Mouse (Mus musculus) central nervous system, embryonic 11.5 days (tissue): Measurements from ENCODE around the gene Rras. TPM values are rescaled to one million over a fixed set of nuclear protein-coding genes. Genes with fewer than 3 reads are reported as not detected.

ENCODE experiments used
- polyA plus RNA-seq: library from polyadenylated mRNA; depleted of rRNA; stranded (reverse); fragments of >200 nt; gene quantifications from 2 replicates; pipeline ENCODE4 v1.2.3, GENCODE M21; 2012; rRNA removed

Gene Rras
- polyA plus RNA-seq = 17.2 and 25.6 TPM in 2 replicates

GRCm38 (mm10) chr7:45017242-45018061, at the start of gene Rras:
Rras (plus strand) TSS chr7:45017961.

GRCm38 (mm10) chr7:44974383-44975116, 43.2 kb upstream of the Rras start, which contains the start of gene Cpt1c:
Cpt1c (minus strand) TSS chr7:44974851.

GRCm38 (mm10) chr7:44986192-44986878, 31.4 kb upstream of the Rras start, which contains the start of gene Prmt1:
Prmt1 (minus strand) TSS chr7:44986568.

GRCm38 (mm10) chr7:44997231-44997939, 20.4 kb upstream of the Rras start, which contains the start of gene Irf3:
Irf3 (plus strand) TSS chr7:44997648.

GRCm38 (mm10) chr7:44998501-44998955, 19.2 kb upstream of the Rras start, which contains the start of gene Bcl2l12:
Bcl2l12 (minus strand) TSS chr7:44998712.

GRCm38 (mm10) chr7:45015957-45016612, 1.7 kb upstream of the Rras start, which contains the start of gene Scaf1:
Scaf1 (minus strand) TSS chr7:45016363.

GRCm38 (mm10) chr7:45052862-45053116, 35.0 kb downstream of the Rras start, which contains the start of gene Prr12:
Prr12 (minus strand) TSS chr7:45052881.

GRCm38 (mm10) chr7:45062239-45062835, 44.6 kb downstream of the Rras start, which contains the start of the genes Nosip and Prrg2:
Nosip (plus strand) TSS chr7:45062429.
Prrg2 (minus strand) TSS chr7:45062677.

Other genes starting within 250 kb of the Rras start
- gene Nup62, start 201.9 kb upstream of the Rras start, polyA plus RNA-seq = 72.9 and 96.2 TPM in 2 replicates
- gene Il4i1, start 201.6 kb upstream of the Rras start, polyA plus RNA-seq = 0.37 and 0.54 TPM in 2 replicates
- 26.1 and 29.3 TPM in 2 replicates for gene Atf5, start 201.3 kb upstream of the Rras start, polyA plus RNA-seq
- 101 and 104 TPM in 2 replicates for gene Akt1s1, start 169.0 kb upstream of the Rras start, polyA plus RNA-seq
- 57.2 and 66.8 TPM in 2 replicates for gene Tbc1d17, start 168.9 kb upstream of the Rras start, polyA plus RNA-seq
- gene Pnkp, start 160.8 kb upstream of the Rras start, polyA plus RNA-seq = 29.5 and 32.5 TPM in 2 replicates
- 453 and 647 TPM in 2 replicates for gene Ptov1, start 148.2 kb upstream of the Rras start, polyA plus RNA-seq
- 151 and 183 TPM in 2 replicates for gene Med25, start 125.2 kb upstream of the Rras start, polyA plus RNA-seq
- gene Fuz, start 121.9 kb upstream of the Rras start, polyA plus RNA-seq = 23.0 and 29.3 TPM in 2 replicates
- 70.2 and 102 TPM in 2 replicates for gene Ap2a1, start 88.5 kb upstream of the Rras start, polyA plus RNA-seq
- gene Tsks, start 74.8 kb upstream of the Rras start, polyA plus RNA-seq = 0.07 and 0.08 TPM in 2 replicates
- gene Cpt1c, start 43.1 kb upstream of the Rras start, polyA plus RNA-seq = 36.4 and 49.2 TPM in 2 replicates
- gene Prmt1, start 31.4 kb upstream of the Rras start, polyA plus RNA-seq = 510 and 945 TPM in 2 replicates
- gene Irf3, start 20.3 kb upstream of the Rras start, polyA plus RNA-seq = 113 and 137 TPM in 2 replicates
- gene Bcl2l12, start 19.2 kb upstream of the Rras start, polyA plus RNA-seq = 70.1 and 80.1 TPM in 2 replicates
- gene Scaf1, start 1.6 kb upstream of the Rras start, polyA plus RNA-seq = 105 and 108 TPM in 2 replicates
- gene Prr12, start 34.9 kb downstream of the Rras start, polyA plus RNA-seq = 27.7 and 54.2 TPM in 2 replicates
- gene Nosip, start 44.5 kb downstream of the Rras start, polyA plus RNA-seq = 75.0 and 79.0 TPM in 2 replicates
- 18.9 and 28.4 TPM in 2 replicates for gene Prrg2, start 44.7 kb downstream of the Rras start, polyA plus RNA-seq
- 151 and 178 TPM in 2 replicates for gene Rcn3, start 74.3 kb downstream of the Rras start, polyA plus RNA-seq
- 9.6 and 15.3 TPM in 2 replicates for gene Fcgrt, start 85.9 kb downstream of the Rras start, polyA plus RNA-seq
- 695 and 927 TPM in 2 replicates for gene Rps11, start 106.5 kb downstream of the Rras start, polyA plus RNA-seq
- 2,695 and 3,876 TPM in 2 replicates for gene Rpl13a, start 110.8 kb downstream of the Rras start, polyA plus RNA-seq
- 0.05 and 0.52 TPM in 2 replicates for gene Gm45713, start 118.3 kb downstream of the Rras start, polyA plus RNA-seq
- 4.8 and 5.5 TPM in 2 replicates for gene Flt3l, start 118.5 kb downstream of the Rras start, polyA plus RNA-seq
- gene Pih1d1, start 136.3 kb downstream of the Rras start, polyA plus RNA-seq = 112 and 132 TPM in 2 replicates
- gene Aldh16a1, start 136.6 kb downstream of the Rras start, polyA plus RNA-seq = 31.7 and 34.0 TPM in 2 replicates
- 2.3 and 2.8 TPM in 2 replicates for gene Slc17a7, start 146.0 kb downstream of the Rras start, polyA plus RNA-seq
- gene Gfy, start 161.6 kb downstream of the Rras start, polyA plus RNA-seq = 0.04 and 0.07 TPM in 2 replicates
- 0.26 TPM in 1 of 2 replicates, not detected in the other for gene Pth2, start 163.0 kb downstream of the Rras start, polyA plus RNA-seq
- 0.92 and 1.1 TPM in 2 replicates for gene Ccdc155, start 186.9 kb downstream of the Rras start, polyA plus RNA-seq
- 2.0 and 3.1 TPM in 2 replicates for gene Dkkl1, start 194.2 kb downstream of the Rras start, polyA plus RNA-seq
- 557 and 610 TPM in 2 replicates for gene Tead2, start 197.8 kb downstream of the Rras start, polyA plus RNA-seq
- 1.8 and 2.6 TPM in 2 replicates for gene Cd37, start 221.2 kb downstream of the Rras start, polyA plus RNA-seq
- 0.17 and 0.30 TPM in 2 replicates for gene Slc6a16, start 223.1 kb downstream of the Rras start, polyA plus RNA-seq